Mouse (Mus musculus): ENCODE measurements around the gene Rab11a. TPM values are rescaled to one million over a fixed set of nuclear protein-coding genes. Genes with fewer than 3 reads are reported as not detected.

Gene Rab11a
- polyA plus RNA-seq, 1 experiment from 2014 or later: 346 TPM

- H3K4me2 ChIP-seq: no peak overlapping the region
- no peaks in the 10 kb centered on the region for H3K27me3 ChIP-seq (replicated peaks)
- no peak for ATAC-seq (ENCODE audit: insufficient number of reproducible peaks, low FRiP score)
- no peaks in the 10 kb centered on the region for H3K9me3 ChIP-seq (replicated peaks)
- H3K9ac ChIP-seq: no peak overlapping the region
- 85% methylated on average over 5 of the region's 5 CpGs for WGBS
- H3K4me1 ChIP-seq (replicated peaks): peaks cover 29% of the 10 kb centered on the region
- no peak overlapping the region for H3K27ac ChIP-seq (ENCODE audit: poor library complexity, severe bottlenecking)
- no peak overlapping the region for H3K4me3 ChIP-seq
- H3K36me3 ChIP-seq: peaks cover 44% of the 10 kb centered on the region
These were observed 33.3 kb downstream of the Rab11a start for GRCm38 (mm10) chr9:64704073-64704840.

- ATAC-seq (ENCODE audit: insufficient number of reproducible peaks, low FRiP score): no peak
- Histone ChIP-seq H3K36me3 (peaks cover 42% of the 10 kb centered on the region), H3K27ac (ENCODE audit: poor library complexity, severe bottlenecking) (no peak overlapping the region), H3K4me3 (no peak overlapping the region), H3K27me3 (replicated peaks) (no peaks in the 10 kb centered on the region), H3K4me2 (no peak overlapping the region), H3K9me3 (replicated peaks) (no peaks in the 10 kb centered on the region), H3K4me1 (replicated peaks) (peaks cover 29% of the 10 kb centered on the region), H3K9ac (no peak overlapping the region)
These were observed 34.1 kb downstream of the Rab11a start for GRCm38 (mm10) chr9:64703420-64703965.

GRCm38 (mm10) chr9:64702937-64703336, 34.6 kb downstream of the Rab11a start:
- no peak overlapping the region for H3K9ac ChIP-seq
- peaks cover 29% of the 10 kb centered on the region for H3K4me1 ChIP-seq (replicated peaks)
- peaks cover 40% of the 10 kb centered on the region for H3K36me3 ChIP-seq
- H3K9me3 ChIP-seq (replicated peaks): no peaks in the 10 kb centered on the region
- WGBS: 70% methylated on average over 2 of the region's 2 CpGs
- peak; percentile 39; the same call in 1 of the 2 replicates for ATAC-seq (ENCODE audit: insufficient number of reproducible peaks, low FRiP score)
- no peak overlapping the region for H3K4me2 ChIP-seq
- no peak overlapping the region for H3K4me3 ChIP-seq
- no peaks in the 10 kb centered on the region for H3K27me3 ChIP-seq (replicated peaks)
- H3K27ac ChIP-seq (ENCODE audit: poor library complexity, severe bottlenecking): no peak overlapping the region

GRCm38 (mm10) chr9:64702391-64702790, 35.2 kb downstream of the Rab11a start:
- peaks cover 39% of the 10 kb centered on the region for H3K36me3 ChIP-seq
- H3K4me2 ChIP-seq: no peak overlapping the region
- H3K27ac ChIP-seq (ENCODE audit: poor library complexity, severe bottlenecking): no peak overlapping the region; the same call in 1 of the 2 replicates
- H3K9me3 ChIP-seq (replicated peaks): no peaks in the 10 kb centered on the region
- no peak overlapping the region for H3K9ac ChIP-seq
- ATAC-seq (ENCODE audit: insufficient number of reproducible peaks, low FRiP score): no peak
- H3K4me1 ChIP-seq (replicated peaks): peaks cover 29% of the 10 kb centered on the region
- no peak overlapping the region for H3K4me3 ChIP-seq
- no peaks in the 10 kb centered on the region for H3K27me3 ChIP-seq (replicated peaks)

GRCm38 (mm10) chr9:64701651-64702050, 35.9 kb downstream of the Rab11a start:
- Histone ChIP-seq H3K9ac (no peak overlapping the region), H3K27ac (ENCODE audit: poor library complexity, severe bottlenecking) (peak overlapping the region; percentile 31; the same call in 1 of the 2 replicates), H3K9me3 (replicated peaks) (no peaks in the 10 kb centered on the region), H3K27me3 (replicated peaks) (no peaks in the 10 kb centered on the region), H3K36me3 (peaks cover 39% of the 10 kb centered on the region), H3K4me3 (no peak overlapping the region), H3K4me2 (no peak overlapping the region), H3K4me1 (replicated peaks) (peaks cover 29% of the 10 kb centered on the region)
- ATAC-seq (ENCODE audit: insufficient number of reproducible peaks, low FRiP score): no peak
- 59% methylated on average over 1 of the region's 1 CpGs for WGBS

- ATAC-seq (ENCODE audit: insufficient number of reproducible peaks, low FRiP score): no peak
- Histone ChIP-seq H3K36me3 (peaks cover 45% of the 10 kb centered on the region), H3K4me3 (no peak overlapping the region), H3K4me1 (replicated peaks) (peaks cover 29% of the 10 kb centered on the region), H3K27ac (ENCODE audit: poor library complexity, severe bottlenecking) (no peak overlapping the region), H3K4me2 (no peak overlapping the region), H3K27me3 (replicated peaks) (no peaks in the 10 kb centered on the region), H3K9me3 (replicated peaks) (no peaks in the 10 kb centered on the region), H3K9ac (no peak overlapping the region)
- WGBS: 87% methylated on average over 4 of the region's 4 CpGs
These were observed 36.9 kb downstream of the Rab11a start for GRCm38 (mm10) chr9:64700451-64701311.

- peaks cover 24% of the 10 kb centered on the region for H3K4me1 ChIP-seq (replicated peaks)
- no peak overlapping the region for H3K27ac ChIP-seq (ENCODE audit: poor library complexity, severe bottlenecking)
- peaks cover 46% of the 10 kb centered on the region for H3K36me3 ChIP-seq
- no peaks in the 10 kb centered on the region for H3K27me3 ChIP-seq (replicated peaks)
- H3K9me3 ChIP-seq (replicated peaks): no peaks in the 10 kb centered on the region
- no peak overlapping the region for H3K4me2 ChIP-seq
- no peak for ATAC-seq (ENCODE audit: insufficient number of reproducible peaks, low FRiP score)
- no peak overlapping the region for H3K4me3 ChIP-seq
- H3K9ac ChIP-seq: no peak overlapping the region
- WGBS: 83% methylated on average over 1 of the region's 1 CpGs
These were observed 39.0 kb downstream of the Rab11a start for GRCm38 (mm10) chr9:64698586-64698985.

- H3K4me1 ChIP-seq (replicated peaks): peaks cover 15% of the 10 kb centered on the region
- ATAC-seq (ENCODE audit: insufficient number of reproducible peaks, low FRiP score): no peak
- no peaks in the 10 kb centered on the region for H3K9me3 ChIP-seq (replicated peaks)
- H3K36me3 ChIP-seq: peaks cover 44% of the 10 kb centered on the region
- no peak overlapping the region for H3K4me3 ChIP-seq
- WGBS: 81% methylated on average over 5 of the region's 5 CpGs
- H3K4me2 ChIP-seq: no peak overlapping the region
- no peak overlapping the region for H3K9ac ChIP-seq
- H3K27ac ChIP-seq (ENCODE audit: poor library complexity, severe bottlenecking): no peak overlapping the region
- H3K27me3 ChIP-seq (replicated peaks): no peaks in the 10 kb centered on the region
These were observed 39.9 kb downstream of the Rab11a start for GRCm38 (mm10) chr9:64697677-64698076.

GRCm38 (mm10) chr9:64697006-64697405, 40.6 kb downstream of the Rab11a start:
- ATAC-seq (ENCODE audit: insufficient number of reproducible peaks, low FRiP score): no peak
- Histone ChIP-seq H3K4me3 (no peak overlapping the region), H3K27me3 (replicated peaks) (no peaks in the 10 kb centered on the region), H3K4me1 (replicated peaks) (peaks cover 9% of the 10 kb centered on the region), H3K9me3 (replicated peaks) (no peaks in the 10 kb centered on the region), H3K27ac (ENCODE audit: poor library complexity, severe bottlenecking) (no peak overlapping the region), H3K9ac (no peak overlapping the region), H3K4me2 (no peak overlapping the region), H3K36me3 (peaks cover 43% of the 10 kb centered on the region)
- 71% methylated on average over 1 of the region's 1 CpGs for whole genome bisulfite sequencing

GRCm38 (mm10) chr9:64696404-64696803, 41.2 kb downstream of the Rab11a start:
- no peak overlapping the region for H3K4me3 ChIP-seq
- no peak overlapping the region for H3K4me2 ChIP-seq
- 72% methylated on average over 4 of the region's 4 CpGs for WGBS
- H3K9me3 ChIP-seq (replicated peaks): no peaks in the 10 kb centered on the region
- H3K9ac ChIP-seq: no peak overlapping the region
- H3K27ac ChIP-seq (ENCODE audit: poor library complexity, severe bottlenecking): no peak overlapping the region
- peaks cover 43% of the 10 kb centered on the region for H3K36me3 ChIP-seq
- ATAC-seq (ENCODE audit: insufficient number of reproducible peaks, low FRiP score): no peak
- H3K27me3 ChIP-seq (replicated peaks): no peaks in the 10 kb centered on the region
- peaks cover 3% of the 10 kb centered on the region for H3K4me1 ChIP-seq (replicated peaks)

GRCm38 (mm10) chr9:64695266-64695665, 42.3 kb downstream of the Rab11a start:
- H3K36me3 ChIP-seq: peaks cover 43% of the 10 kb centered on the region
- H3K4me1 ChIP-seq (replicated peaks): no peaks in the 10 kb centered on the region
- ATAC-seq (ENCODE audit: insufficient number of reproducible peaks, low FRiP score): no peak
- H3K27me3 ChIP-seq (replicated peaks): no peaks in the 10 kb centered on the region
- no peak overlapping the region for H3K27ac ChIP-seq (ENCODE audit: poor library complexity, severe bottlenecking)
- H3K9ac ChIP-seq: no peak overlapping the region
- H3K4me2 ChIP-seq: no peak overlapping the region
- H3K9me3 ChIP-seq (replicated peaks): no peaks in the 10 kb centered on the region
- WGBS: 73% methylated on average over 1 of the region's 1 CpGs
- no peak overlapping the region for H3K4me3 ChIP-seq

Measured in heart, embryonic 12.5 days (tissue).